Mouse (Mus musculus) limb, embryonic 13.5 days (tissue): ENCODE measurements around the gene Nop14. TPM values are rescaled to one million over a fixed set of nuclear protein-coding genes. Genes with fewer than 3 reads are reported as not detected.
"Not testable (repeated sequence)": the region's sequence is repeated elsewhere in the genome, so short reads cannot be mapped to it uniquely, and the experiment has no call there.

ENCODE experiments used
- ATAC-seq: fragments of 200-750 bp; cut with Nextera tagmentation; 2 replicates; pipeline ENCODE4 v1.8.0; 2017; ENCODE audit warnings: low read depth, moderate number of reproducible peaks, moderate TSS enrichment; ENCODE audit not compliant: low FRiP score
- H3K27ac ChIP-seq: fragments of 300-500 bp; sonication (generic); 2 replicates; pipeline ENCODE4 v1.5.1; 2015; ENCODE audit warnings: inconsistent platforms, mild to moderate bottlenecking, moderate library complexity
- H3K27me3 ChIP-seq: fragments of 300-500 bp; sonication (generic); 2 replicates; pipeline ENCODE4 v1.6.1; 2015; ENCODE audit warnings: mild to moderate bottlenecking, inconsistent platforms
- H3K36me3 ChIP-seq: fragments of 300-500 bp; sonication (generic); 2 replicates; pipeline ENCODE4 v1.6.1; 2015; ENCODE audit warnings: inconsistent platforms, mild to moderate bottlenecking, moderate library complexity
- H3K4me1 ChIP-seq: fragments of 300-500 bp; sonication (generic); 2 replicates; pipeline ENCODE4 v1.6.1; 2015; ENCODE audit warnings: inconsistent platforms
- H3K4me2 ChIP-seq: fragments of 300-500 bp; sonication (generic); replicated peaks from 2 replicates; pipeline ENCODE4 v1.6.1; 2015; ENCODE audit warnings: inconsistent platforms, mild to moderate bottlenecking, moderate library complexity
- H3K4me3 ChIP-seq: fragments of 300-500 bp; sonication (generic); 2 replicates; pipeline ENCODE4 v1.5.1; 2015; ENCODE audit warnings: moderate library complexity, mild to moderate bottlenecking, inconsistent platforms
- H3K9ac ChIP-seq: fragments of 300-500 bp; sonication (generic); 2 replicates; pipeline ENCODE4 v1.6.1; 2015; ENCODE audit warnings: mild to moderate bottlenecking, inconsistent platforms
- H3K9me3 ChIP-seq: fragments of 300-500 bp; sonication (generic); 2 replicates; pipeline ENCODE4 v1.6.1; 2016; ENCODE audit warnings: inconsistent platforms
- WGBS: fragments of 180-500 bp; shearing (Covaris S2); methylation state at CpG from one replicate; pipeline ENCODE4 v1.1.7; 2015; 5-methylcytosine and 5-hydroxymethylcytosine counted together
- polyA plus RNA-seq: library from polyadenylated mRNA; unstranded; fragments of >200 nt; fragmentation: Nextera tagmentation; extraction: Ambion mirVana; gene quantifications from 2 replicates; pipeline ENCODE4 v1.2.1, GENCODE M21; 2015

The Nop14 gene
- polyA plus RNA-seq, 1 experiment from 2014 or later, result 29.0 TPM

GRCm38 (mm10) chr5:34607100-34607880, 52.7 kb downstream of the Nop14 start:
- H3K4me1 ChIP-seq, result no peaks in the 10 kb centered on the region
- ATAC-seq, result no peak
- H3K27ac ChIP-seq, result no peak overlapping the region
- H3K9me3 ChIP-seq, result no peaks in the 10 kb centered on the region
- H3K9ac ChIP-seq, result no peak overlapping the region
- H3K4me3 ChIP-seq, result no peak overlapping the region
- H3K27me3 ChIP-seq, result no peaks in the 10 kb centered on the region
- no peak overlapping the region for H3K4me2 ChIP-seq
- 84% methylated on average over 8 of the region's 8 CpGs for whole genome bisulfite sequencing
- peaks cover 74% of the 10 kb centered on the region for H3K36me3 ChIP-seq

- Histone ChIP-seq H3K4me3 (no peak overlapping the region), H3K27me3 (no peaks in the 10 kb centered on the region), H3K27ac (no peak overlapping the region), H3K4me1 (no peaks in the 10 kb centered on the region), H3K9me3 (no peaks in the 10 kb centered on the region), H3K9ac (no peak overlapping the region), H3K4me2 (no peak overlapping the region), H3K36me3 (peaks cover 65% of the 10 kb centered on the region)
- no peak for ATAC-seq
- WGBS, result 93% methylated on average over 5 of the region's 5 CpGs
Observed at GRCm38 (mm10) chr5:34604576-34604975, 55.4 kb downstream of the Nop14 start.

DNA sequence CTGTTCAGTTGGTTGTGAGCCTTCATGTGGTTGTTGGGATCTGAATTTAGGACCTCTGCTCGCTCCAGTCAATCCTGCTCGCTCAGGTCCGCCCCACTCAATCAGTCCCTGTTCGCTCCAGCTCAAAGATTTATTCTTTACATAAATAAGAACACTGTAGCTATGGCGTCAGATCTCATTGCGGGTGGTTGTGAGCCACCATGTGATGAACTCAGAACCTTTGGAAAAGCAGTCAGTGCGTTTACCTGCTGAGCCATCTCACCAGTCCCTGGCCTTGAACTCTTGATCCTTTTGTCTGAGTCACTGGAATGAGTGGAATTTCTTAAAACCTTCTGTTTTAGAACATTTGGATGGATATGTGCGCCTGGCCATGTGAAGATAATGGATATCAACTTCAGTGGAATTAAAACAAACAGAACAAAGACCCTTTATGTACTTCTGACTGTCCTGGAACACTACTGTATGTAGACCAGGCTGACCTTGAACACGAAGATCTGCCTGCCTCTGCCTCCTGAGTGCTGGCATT, 66.7 kb downstream of the Nop14 start:
- Histone ChIP-seq H3K36me3 (peaks cover 25% of the 10 kb centered on the region), H3K27ac (no peak overlapping the region), H3K9me3 (no peaks in the 10 kb centered on the region), H3K4me2 (no peak overlapping the region), H3K4me1 (peaks cover 5% of the 10 kb centered on the region; the same call in 1 of the 2 replicates), H3K27me3 (no peaks in the 10 kb centered on the region), H3K9ac (no peak overlapping the region), H3K4me3 (no peak overlapping the region)
- WGBS, result 96% methylated on average over 9 of the region's 9 CpGs
- ATAC-seq, result no peak

GRCm38 (mm10) chr5:34592666-34593065, 67.3 kb downstream of the Nop14 start:
- Histone ChIP-seq H3K4me2 (no peak overlapping the region), H3K9ac (no peak overlapping the region), H3K27ac (no peak overlapping the region), H3K4me1 (peaks cover 5% of the 10 kb centered on the region; the same call in 1 of the 2 replicates), H3K4me3 (no peak overlapping the region), H3K36me3 (peaks cover 23% of the 10 kb centered on the region), H3K27me3 (no peaks in the 10 kb centered on the region), H3K9me3 (no peaks in the 10 kb centered on the region)
- no peak for ATAC-seq
- WGBS, result 97% methylated on average over 6 of the region's 6 CpGs

DNA sequence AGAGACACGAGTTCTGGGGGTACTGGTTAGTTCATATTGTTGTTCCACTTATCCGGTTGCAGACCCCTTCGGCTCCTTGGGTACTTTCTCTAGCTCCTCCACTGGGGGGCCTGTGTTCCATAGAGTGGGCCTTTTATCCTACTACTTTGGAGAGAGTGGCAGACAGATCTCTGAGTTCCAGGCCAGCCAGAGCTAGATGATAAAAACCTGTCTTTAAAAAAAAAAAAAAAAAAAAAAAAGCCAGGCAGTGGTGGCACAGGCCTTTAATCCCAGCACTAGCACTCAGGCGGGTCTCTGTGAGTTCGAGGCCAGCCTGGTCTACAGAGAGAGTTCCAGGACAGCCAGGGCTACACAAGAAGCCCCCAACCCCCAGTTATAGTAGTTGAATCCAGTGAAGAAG, 67.7 kb downstream of the Nop14 start:
- 85% methylated on average over 5 of the region's 5 CpGs for WGBS
- not testable (repeated sequence) for H3K9ac ChIP-seq, H3K27me3 ChIP-seq, H3K4me1 ChIP-seq, H3K4me2 ChIP-seq, H3K27ac ChIP-seq, H3K4me3 ChIP-seq, ATAC-seq, H3K9me3 ChIP-seq
- peaks cover 19% of the 10 kb centered on the region for H3K36me3 ChIP-seq

DNA sequence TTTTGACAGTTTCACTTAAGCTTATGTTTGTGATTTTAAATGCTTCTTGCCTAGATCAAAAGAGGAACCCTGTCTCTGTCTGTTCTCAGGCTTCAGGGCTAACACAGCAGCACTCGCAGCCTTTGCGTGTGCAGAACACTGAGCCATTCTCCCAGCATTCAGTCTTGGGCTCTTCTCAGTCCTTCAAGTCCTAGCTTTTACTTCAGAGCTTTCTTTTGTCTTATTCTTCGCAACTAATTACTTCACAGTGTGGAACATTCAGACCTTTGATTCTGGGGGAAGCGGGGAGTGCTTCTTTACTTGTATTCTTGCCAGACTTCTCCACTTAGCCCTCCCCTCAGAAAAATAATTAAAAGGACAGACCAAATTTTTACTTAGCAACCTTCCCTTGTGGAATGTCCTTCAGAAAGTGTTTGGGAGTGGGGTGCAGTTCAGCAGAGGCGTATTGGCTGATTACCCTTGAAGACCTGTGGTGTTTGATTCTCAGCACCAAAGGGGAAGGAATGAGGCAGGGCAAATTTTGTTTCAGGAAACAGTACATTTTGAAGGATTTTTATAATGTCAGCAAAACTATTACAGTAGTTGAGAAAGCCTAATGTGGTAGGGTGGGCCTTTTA, 68.5 kb downstream of the Nop14 start:
- no peaks in the 10 kb centered on the region for H3K27me3 ChIP-seq
- no peak for ATAC-seq
- peaks cover 5% of the 10 kb centered on the region; the same call in 1 of the 2 replicates for H3K4me1 ChIP-seq
- H3K9ac ChIP-seq, result no peak overlapping the region
- peaks cover 18% of the 10 kb centered on the region for H3K36me3 ChIP-seq
- H3K4me2 ChIP-seq, result no peak overlapping the region
- H3K27ac ChIP-seq, result no peak overlapping the region
- 83% methylated on average over 5 of the region's 5 CpGs for WGBS
- no peaks in the 10 kb centered on the region for H3K9me3 ChIP-seq
- H3K4me3 ChIP-seq, result no peak overlapping the region

- Histone ChIP-seq H3K36me3 (peaks cover 15% of the 10 kb centered on the region), H3K4me1 (peaks cover 5% of the 10 kb centered on the region; the same call in 1 of the 2 replicates), H3K4me2 (no peak overlapping the region), H3K4me3 (no peak overlapping the region), H3K27ac (no peak overlapping the region), H3K9ac (no peak overlapping the region), H3K9me3 (no peaks in the 10 kb centered on the region), H3K27me3 (no peaks in the 10 kb centered on the region)
- WGBS, result 73% methylated on average over 4 of the region's 4 CpGs
- ATAC-seq, result no peak
Observed at GRCm38 (mm10) chr5:34590702-34591101, 69.2 kb downstream of the Nop14 start.

DNA sequence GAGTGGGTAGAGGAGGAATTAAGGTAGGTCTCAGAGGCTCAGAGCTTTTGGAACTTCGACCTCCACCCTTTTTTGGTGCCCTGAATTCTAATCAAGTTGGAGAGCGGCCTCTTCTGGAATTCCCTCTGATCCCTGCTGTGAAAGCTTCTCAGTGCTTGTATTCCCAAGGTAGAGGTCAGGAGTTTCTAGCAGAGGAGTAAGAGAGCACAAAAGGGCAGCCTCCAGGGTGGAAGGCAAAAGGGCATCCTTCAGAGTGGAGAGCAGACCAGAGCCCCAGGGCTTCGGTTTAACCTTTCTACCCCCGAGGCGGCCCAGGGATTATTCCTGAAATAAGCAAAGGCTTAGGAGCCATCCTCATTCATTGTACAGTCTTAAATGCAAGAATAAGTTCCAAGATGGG, 69.9 kb downstream of the Nop14 start:
- H3K4me3 ChIP-seq, result no peak overlapping the region
- WGBS, result 32% methylated on average over 5 of the region's 5 CpGs
- ATAC-seq, result no peak
- no peak overlapping the region for H3K4me2 ChIP-seq
- no peaks in the 10 kb centered on the region for H3K9me3 ChIP-seq
- no peaks in the 10 kb centered on the region for H3K27me3 ChIP-seq
- peaks cover 5% of the 10 kb centered on the region; the same call in 1 of the 2 replicates for H3K4me1 ChIP-seq
- H3K9ac ChIP-seq, result no peak overlapping the region
- peaks cover 15% of the 10 kb centered on the region for H3K36me3 ChIP-seq
- H3K27ac ChIP-seq, result peak overlapping the region; percentile 10; the same call in 1 of the 2 replicates

Other genes with a start within 250 kb of the Nop14 start
- 14.4 and 17.6 TPM in 2 replicates for gene Tnip2, start 146.2 kb downstream of the Nop14 start, polyA plus RNA-seq
- 11.4 and 13.0 TPM in 2 replicates for gene Sh3bp2, start 134.3 kb downstream of the Nop14 start, polyA plus RNA-seq
- 185 and 200 TPM in 2 replicates for gene Add1, start 86.5 kb downstream of the Nop14 start, polyA plus RNA-seq
- gene Mfsd10, start 22.9 kb downstream of the Nop14 start, polyA plus RNA-seq, result 135 and 141 TPM in 2 replicates
- gene Grk4, start 231 bp upstream of the Nop14 start, polyA plus RNA-seq, result 3.7 and 5.9 TPM in 2 replicates
- gene Htt, start 101.6 kb upstream of the Nop14 start, polyA plus RNA-seq, result 14.2 and 15.2 TPM in 2 replicates
- gene Msantd1, start 247.9 kb upstream of the Nop14 start, polyA plus RNA-seq, result 0.47 and 0.66 TPM in 2 replicates